ENCODE assay signal across 27 mouse cellular contexts in the genomic region with DNA sequence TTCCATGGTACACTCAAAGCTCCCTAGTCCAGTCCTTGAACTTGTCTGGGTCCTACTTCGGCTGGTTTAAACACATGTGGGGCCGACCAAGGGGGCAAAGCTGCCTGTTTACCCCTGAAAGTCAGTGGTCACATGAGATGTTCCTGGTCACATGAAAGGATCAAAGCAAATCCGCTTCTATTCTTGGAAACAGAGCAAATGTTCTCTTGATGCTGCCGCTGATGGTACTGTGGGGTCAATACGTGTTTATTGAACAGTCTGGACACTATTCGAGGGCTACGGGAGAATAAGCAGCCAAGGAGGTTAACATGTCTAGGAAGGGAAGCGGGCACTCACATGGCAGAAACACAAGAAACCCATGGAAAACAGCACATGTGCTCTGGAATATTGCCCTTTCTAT. TPM values are rescaled to one million over a fixed set of nuclear protein-coding genes. Genes with fewer than 3 reads are reported as not detected.
DNase-seq lines count a peak whose midpoint lies in the region; ATAC-seq and TF ChIP-seq lines count a peak whose summit lies in the region.
"Had no signal": no experiment of that assay in that cellular context is flagged by ENCODE, and none has a peak within 500 bp of the region (broad histone marks: within the 10 kb centered on the region; RNA-seq: fewer than 3 reads in every experiment).

No protein-coding gene starts in this region.

- no peak overlapping the region for H3K4me2 ChIP-seq in midbrain, embryonic 11.5 days
- H3K4me2 ChIP-seq in midbrain, embryonic 15.5 days: no peak overlapping the region
- H3K4me2 ChIP-seq: embryonic facial prominence, embryonic 12.5 days; forebrain, embryonic 12.5 days had no signal

- H3K36me3 ChIP-seq in liver, adult 2 months (ENCODE audit: control insufficient read depth, insufficient read depth, low read length): no peaks in the 10 kb centered on the region
- H3K36me3 ChIP-seq in midbrain, embryonic 11.5 days (ENCODE audit: control insufficient read depth, insufficient read depth, low read length): no peaks in the 10 kb centered on the region
- H3K36me3 ChIP-seq in midbrain, embryonic 15.5 days (replicated peaks): no peaks in the 10 kb centered on the region
- H3K36me3 ChIP-seq: embryonic facial prominence, embryonic 10.5 days; embryonic facial prominence, embryonic 12.5 days; forebrain, embryonic 12.5 days had no signal

- 38% methylated on average over 8 of the region's 8 CpGs for WGBS in liver, adult 2 months
- 87% methylated on average over 8 of the region's 8 CpGs for WGBS in midbrain, embryonic 11.5 days
- 78% methylated on average over 8 of the region's 8 CpGs for WGBS in midbrain, embryonic 15.5 days
- 92% methylated on average over 8 of the region's 8 CpGs for WGBS in cerebellum, adult 2 months

- no peak overlapping the region for H3K4me3 ChIP-seq in gastrocnemius, adult 2 months
- no peak overlapping the region for H3K4me3 ChIP-seq in liver, adult 2 months (ENCODE audit: insufficient read depth, low read depth, low read length)
- H3K4me3 ChIP-seq in midbrain, embryonic 11.5 days (ENCODE audit: low read depth, low read length): no peak overlapping the region
- no peak overlapping the region for H3K4me3 ChIP-seq in midbrain, embryonic 15.5 days
- H3K4me3 ChIP-seq in cerebellum, adult 2 months (replicated peaks; ENCODE audit: insufficient read depth, low read depth, low read length): no peak overlapping the region
- H3K4me3 ChIP-seq: embryonic facial prominence, embryonic 10.5 days; embryonic facial prominence, embryonic 12.5 days; forebrain, embryonic 12.5 days had no signal

- no peak for ATAC-seq in midbrain, embryonic 11.5 days (ENCODE audit: low FRiP score)
- no peak for ATAC-seq in midbrain, embryonic 15.5 days (replicated peaks)
- ATAC-seq: forebrain, embryonic 14.5 days; forebrain, postnatal 0 days had no signal

- DNase-seq in gastrocnemius, adult 2 months: no peak
- no peak for DNase-seq in gastrocnemius, adult 8-10 months (ENCODE audit: low spot score in 2 of 2)
- peak; percentile 72 for DNase-seq in liver, adult 2 months (ENCODE audit: extremely low read depth, low read depth, low spot score)
- DNase-seq in liver: no peak
- DNase-seq in midbrain, embryonic 11.5 days (ENCODE audit: low spot score, missing footprints): peak; percentile 74
- no peak for DNase-seq in cerebellum, adult 2 months
- DNase-seq: adrenal gland, adult 2 months; adrenal gland, postnatal 10 days; adrenal gland, postnatal 25 days; cerebellum, adult 11 months; cerebellum, adult 18-20 months; cerebellum, adult 9-10 months; cerebellum, postnatal 10 days; cerebellum, postnatal 25 days; forebrain, postnatal 0 days had no signal

- TF ChIP-seq CTCF in gastrocnemius, adult 2 months (IDR thresholded peaks at IDR 0.05): no peak
- TF ChIP-seq CTCF in liver, adult 2 months (IDR thresholded peaks at IDR 0.05; ENCODE audit: low read depth, low read length): no peak
- no peak for TF ChIP-seq CTCF in cerebellum, adult 2 months (IDR thresholded peaks at IDR 0.05; ENCODE audit: borderline replicate concordance, insufficient read depth, low read depth, low read length)

- no peaks in the 10 kb centered on the region for H3K9me3 ChIP-seq in midbrain, embryonic 11.5 days (ENCODE audit: control insufficient read depth, low read length)
- no peaks in the 10 kb centered on the region for H3K9me3 ChIP-seq in midbrain, embryonic 15.5 days
- H3K9me3 ChIP-seq: embryonic facial prominence, embryonic 10.5 days; embryonic facial prominence, embryonic 12.5 days; forebrain, embryonic 12.5 days had no signal

- 0 out of 2 replicates have a peak overlapping the region, but pooled peaks have one; percentile 16 for H3K27ac ChIP-seq in gastrocnemius, adult 2 months
- H3K27ac ChIP-seq in liver, adult 2 months (replicated peaks; ENCODE audit: insufficient read depth, low read depth, low read length): peak overlapping the region; percentile 54
- no peak overlapping the region for H3K27ac ChIP-seq in midbrain, embryonic 11.5 days (ENCODE audit: low read depth, low read length)
- no peak overlapping the region for H3K27ac ChIP-seq in midbrain, embryonic 15.5 days
- H3K27ac ChIP-seq in cerebellum, adult 2 months (ENCODE audit: insufficient read depth, low read length): no peak overlapping the region
- H3K27ac ChIP-seq: embryonic facial prominence, embryonic 10.5 days; embryonic facial prominence, embryonic 12.5 days; forebrain, embryonic 12.5 days had no signal

- no peak for TF ChIP-seq POLR2A in liver, adult 2 months (IDR thresholded peaks at IDR 0.05; ENCODE audit: extremely low read depth, insufficient read depth, low read length)
- no peak for TF ChIP-seq POLR2A in cerebellum, adult 2 months (IDR thresholded peaks at IDR 0.05; ENCODE audit: borderline replicate concordance, insufficient read depth, low read length)

- peaks cover 8% of the 10 kb centered on the region; the same call in 1 of the 2 replicates for H3K4me1 ChIP-seq in liver, adult 2 months (ENCODE audit: control insufficient read depth, insufficient read depth, low read length)
- peaks cover 14% of the 10 kb centered on the region for H3K4me1 ChIP-seq in midbrain, embryonic 11.5 days (ENCODE audit: control insufficient read depth, insufficient read depth, low read length)
- H3K4me1 ChIP-seq in midbrain, embryonic 15.5 days: peaks cover 20% of the 10 kb centered on the region
- H3K4me1 ChIP-seq in cerebellum, adult 2 months (ENCODE audit: control insufficient read depth, insufficient read depth, low read length): no peaks in the 10 kb centered on the region

- H3K9ac ChIP-seq in liver, adult 2 months (ENCODE audit: low read depth, low read length): no peak overlapping the region
- no peak overlapping the region for H3K9ac ChIP-seq in midbrain, embryonic 11.5 days (ENCODE audit: low read length)
- H3K9ac ChIP-seq in midbrain, embryonic 15.5 days: no peak overlapping the region
- H3K9ac ChIP-seq: embryonic facial prominence, embryonic 12.5 days; forebrain, embryonic 12.5 days; forebrain, postnatal 0 days had no signal

- H3K27me3 ChIP-seq in liver, adult 2 months (ENCODE audit: control insufficient read depth, insufficient read depth, low read length): no peaks in the 10 kb centered on the region
- H3K27me3 ChIP-seq in midbrain, embryonic 11.5 days (ENCODE audit: control insufficient read depth, insufficient read depth, low read length): no peaks in the 10 kb centered on the region
- no peaks in the 10 kb centered on the region for H3K27me3 ChIP-seq in midbrain, embryonic 15.5 days (replicated peaks)
- H3K27me3 ChIP-seq in cerebellum, adult 2 months (ENCODE audit: control insufficient read depth, insufficient read depth, low read length): no peaks in the 10 kb centered on the region
- H3K27me3 ChIP-seq: embryonic facial prominence, embryonic 12.5 days had no signal

- peaks cover 13% of the 10 kb centered on the region; the same call in 1 of the 2 replicates for H3K79me2 ChIP-seq in liver, adult 2 months (ENCODE audit: control insufficient read depth, insufficient read depth, low read length)

- intact Hi-C loops in gastrocnemius, adult 2 months (cut with DNase I): no loop called here

RNA-seq across cellular contexts. Expression of gene Glul, which starts 2.5 kb away (rescaled TPM):
- total RNA-seq in gastrocnemius, adult 2 months (2021): 100 to 1,000 TPM; 501 to 689 TPM
- 100 to 1,000 TPM; 294 to 919 (median 442) TPM for total RNA-seq in gastrocnemius, adult 8-10 months (2022)
- 370 and 719 TPM in 2 replicates for total RNA-seq in liver, adult 2 months (2014; rRNA removed)
- 620 and 776 TPM in 2 replicates for polyA plus RNA-seq in liver, adult 2 months (2012; rRNA removed)
- polyA plus RNA-seq in midbrain, embryonic 11.5 days (2014; fragmentation: Nextera tagmentation; extraction: Ambion mirVana): 121 and 130 TPM in 2 replicates
- polyA plus RNA-seq in midbrain, embryonic 15.5 days (2015; fragmentation: Nextera tagmentation; extraction: Ambion mirVana): 174 and 190 TPM in 2 replicates
- polyA plus RNA-seq in cerebellum, adult 2 months (2012; rRNA removed): 1,343 and 1,402 TPM in 2 replicates

RNA-seq across cellular contexts. Expression of gene Teddm2, which starts 2.8 kb away (rescaled TPM):
- total RNA-seq in gastrocnemius, adult 2 months (2021): 1 to 10 TPM; 1.6 to 4.4 TPM
- 1 to 10 TPM; 1.7 to 2.9 (median 2.4) TPM for total RNA-seq in gastrocnemius, adult 8-10 months (2022)
- total RNA-seq in liver, adult 2 months (2014; rRNA removed): 0.20 and 0.83 TPM in 2 replicates
- 0.37 and 0.80 TPM in 2 replicates for polyA plus RNA-seq in liver, adult 2 months (2012; rRNA removed)
- 0.43 and 0.48 TPM in 2 replicates for polyA plus RNA-seq in midbrain, embryonic 11.5 days (2014; fragmentation: Nextera tagmentation; extraction: Ambion mirVana)
- polyA plus RNA-seq in midbrain, embryonic 15.5 days (2015; fragmentation: Nextera tagmentation; extraction: Ambion mirVana): 1.4 and 1.7 TPM in 2 replicates
- 0.87 and 1.1 TPM in 2 replicates for polyA plus RNA-seq in cerebellum, adult 2 months (2012; rRNA removed)

RNA-seq across cellular contexts. Expression of gene Teddm1a, which starts 5.7 kb away (rescaled TPM):
- not detected for total RNA-seq in gastrocnemius, adult 2 months (2021)
- total RNA-seq in gastrocnemius, adult 8-10 months (2022): not detected
- not detected in 2 replicates for total RNA-seq in liver, adult 2 months (2014; rRNA removed)
- not detected in 2 replicates for polyA plus RNA-seq in liver, adult 2 months (2012; rRNA removed)
- not detected in 2 replicates for polyA plus RNA-seq in midbrain, embryonic 11.5 days (2014; fragmentation: Nextera tagmentation; extraction: Ambion mirVana)
- polyA plus RNA-seq in midbrain, embryonic 15.5 days (2015; fragmentation: Nextera tagmentation; extraction: Ambion mirVana): not detected in 2 replicates
- polyA plus RNA-seq in cerebellum, adult 2 months (2012; rRNA removed): not detected in 2 replicates
- total RNA-seq: adrenal gland, adult 2 months; adrenal gland, postnatal 10 days; adrenal gland, postnatal 25 days; adrenal gland, postnatal 4 days; ES-E14; forebrain, postnatal 0 days; MEL had no signal
- polyA plus RNA-seq: adrenal gland, adult 2 months; brain, embryonic 14.5 days; C2C12; cortical plate, adult 2 months; embryonic facial prominence, embryonic 10.5 days; embryonic facial prominence, embryonic 12.5 days; embryonic facial prominence, embryonic 14.5 days; forebrain, embryonic 12.5 days; forebrain, embryonic 14.5 days had no signal

RNA-seq across cellular contexts. Expression of gene Teddm1b, which starts 23.1 kb away (rescaled TPM):
- total RNA-seq in gastrocnemius, adult 2 months (2021): not detected
- not detected for total RNA-seq in gastrocnemius, adult 8-10 months (2022)
- 0.07 and 0.09 TPM in 2 replicates for total RNA-seq in liver, adult 2 months (2014; rRNA removed)
- 0.10 TPM in 2 replicates for polyA plus RNA-seq in liver, adult 2 months (2012; rRNA removed)
- 0.77 and 0.79 TPM in 2 replicates for polyA plus RNA-seq in midbrain, embryonic 11.5 days (2014; fragmentation: Nextera tagmentation; extraction: Ambion mirVana)
- polyA plus RNA-seq in midbrain, embryonic 15.5 days (2015; fragmentation: Nextera tagmentation; extraction: Ambion mirVana): 0.65 and 0.69 TPM in 2 replicates
- not detected in 2 replicates for polyA plus RNA-seq in cerebellum, adult 2 months (2012; rRNA removed)
- total RNA-seq: adrenal gland, adult 2 months; adrenal gland, postnatal 10 days; adrenal gland, postnatal 25 days; adrenal gland, postnatal 4 days; forebrain, postnatal 0 days; MEL had no signal
- polyA plus RNA-seq: adrenal gland, adult 2 months; brain, embryonic 14.5 days; cortical plate, adult 2 months had no signal

RNA-seq across cellular contexts. Expression of gene Rgsl1, which starts 53.3 kb away (rescaled TPM):
- total RNA-seq in gastrocnemius, adult 2 months (2021): under 1 TPM in 1 of 2 experiments, not detected in 1; 0.18 TPM
- under 1 TPM in 1 of 4 experiments, not detected in 3; 0.09 TPM for total RNA-seq in gastrocnemius, adult 8-10 months (2022)
- 0.09 TPM in 1 of 2 replicates, not detected in the other for total RNA-seq in liver, adult 2 months (2014; rRNA removed)
- polyA plus RNA-seq in liver, adult 2 months (2012; rRNA removed): not detected in 2 replicates
- polyA plus RNA-seq in midbrain, embryonic 11.5 days (2014; fragmentation: Nextera tagmentation; extraction: Ambion mirVana): not detected in 2 replicates
- polyA plus RNA-seq in midbrain, embryonic 15.5 days (2015; fragmentation: Nextera tagmentation; extraction: Ambion mirVana): 0.17 and 0.18 TPM in 2 replicates
- polyA plus RNA-seq in cerebellum, adult 2 months (2012; rRNA removed): 0.70 and 0.78 TPM in 2 replicates
- total RNA-seq: ES-E14, MEL had no signal
- polyA plus RNA-seq: C2C12 had no signal

Comparison
In these comparisons a context has a peak if more than half of its experiments do, and no peak if none do; other contexts are left out.
1. DNase-seq: peak in liver, adult 2 months (single experiment) and midbrain, embryonic 11.5 days (single experiment); none in gastrocnemius, adult 2 months (single experiment), gastrocnemius, adult 8-10 months (0 of 2), liver (single experiment) and cerebellum, adult 2 months (0 of 2).
2. H3K27ac ChIP-seq: peak in gastrocnemius, adult 2 months (single experiment) and liver, adult 2 months (single experiment); none in midbrain, embryonic 11.5 days (single experiment), midbrain, embryonic 15.5 days (single experiment) and cerebellum, adult 2 months (single experiment).